Mouse (Mus musculus) small intestine, adult 2 months (tissue): Measurements from ENCODE around the gene Smpd4.

Source experiments
- CTCF ChIP-seq: fragments of 200-500 bp; IDR thresholded peaks from 2 replicates; pipeline ENCODE4 v1.5.1; 2012; ENCODE audit warnings: low read depth, mild to moderate bottlenecking, control low read depth, inconsistent platforms, low read length, moderate library complexity, mixed read lengths; ENCODE audit not compliant: insufficient replicate concordance, insufficient read length; ENCODE audit errors: extremely low read depth
- POLR2A ChIP-seq: fragments of 200-500 bp; IDR thresholded peaks from 2 replicates; pipeline ENCODE4 v1.6.1; 2012; ENCODE audit warnings: low read depth, mild to moderate bottlenecking, control low read depth, inconsistent platforms, low read length, moderate library complexity

- no peak for TF ChIP-seq POLR2A
- TF ChIP-seq CTCF, result no peak
Observed at GRCm38 (mm10) chr16:17611383-17611782, 7.8 kb upstream of the Smpd4 start.
